Mouse (Mus musculus): ENCODE results near the gene Tas1r3. TPM values are rescaled to one million over a fixed set of nuclear protein-coding genes. Genes with fewer than 3 reads are reported as not detected.
A peak's percentile ranks its signal among the peaks of the same experiment; 100 is the strongest.

The Tas1r3 gene
- total RNA-seq, 1 experiment = 0.40 TPM

DNA sequence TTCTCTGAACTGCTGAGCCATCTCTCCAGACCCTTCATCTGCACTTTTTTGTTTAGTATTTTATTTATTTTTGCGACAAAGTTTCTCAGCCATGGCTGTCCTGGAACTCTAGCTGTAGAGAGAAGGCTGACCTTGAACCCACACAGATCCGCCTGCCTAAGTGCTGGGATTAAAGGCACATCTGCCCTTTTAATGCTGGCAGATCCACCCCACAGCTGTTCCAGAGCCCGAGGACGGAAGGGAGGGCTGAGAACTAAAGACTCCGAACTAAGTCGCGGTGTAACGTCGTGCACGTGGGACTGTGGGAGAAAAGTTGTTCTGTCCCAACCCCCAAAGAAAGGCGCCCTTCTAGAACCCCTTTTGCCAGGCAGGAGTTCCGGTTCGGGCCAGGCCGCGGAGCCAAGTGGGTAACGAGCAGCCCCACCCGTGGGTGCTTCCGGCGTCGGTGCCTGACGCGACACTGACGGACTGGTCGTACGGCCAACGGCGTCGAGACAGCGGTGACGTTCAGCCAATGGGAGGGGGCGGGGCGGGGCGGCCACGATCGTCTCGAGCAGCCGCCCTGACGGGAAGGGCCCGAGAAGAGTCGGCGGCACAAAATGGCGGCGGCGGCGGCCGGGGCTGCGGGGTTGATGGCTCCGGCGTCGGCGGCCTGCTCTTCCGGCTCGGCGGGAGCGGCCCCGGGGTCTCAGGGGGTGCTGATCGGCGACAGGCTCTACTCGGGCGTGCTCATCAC is 51.1 kb downstream of the Tas1r3 start, which contains the start of gene Ccnl2:
TSS of gene Ccnl2 (plus strand) at position 561 of the 736 bp plus-strand sequence.
- peak; percentile 91 for DNase-seq (ENCODE audit: low read depth, low spot score)
- Histone ChIP-seq H3K4me3 (ENCODE audit: insufficient read depth in 1 of 2, low read depth in 1 of 2, low read length in 2 of 2, poor library complexity in 1 of 2, severe bottlenecking in 1 of 2) (peak within 1 kb of the TSS; percentile 96 to 97), H3K27ac (ENCODE audit: insufficient read depth, low read depth, low read length, poor library complexity, severe bottlenecking) (peak within 1 kb of the TSS; percentile 93), H3K9ac (ENCODE audit: insufficient read depth, low read depth, low read length, poor library complexity, severe bottlenecking) (peak within 1 kb of the TSS; percentile 99), H3K9me3 (ENCODE audit: control insufficient read depth, insufficient read depth, low read depth, low read length) (no peaks in the 10 kb centered on the region), H3K4me1 (ENCODE audit: control insufficient read depth in 2 of 2, insufficient read depth in 2 of 2, low read length in 2 of 2, poor library complexity in 1 of 2) (peaks cover 0 to 2% of the 10 kb centered on the region in 2 experiments; a peak in 2 of 4 replicates), H3K36me3 (ENCODE audit: control insufficient read depth, insufficient read depth, low read length, poor library complexity, severe bottlenecking) (peaks cover 27% of the 10 kb centered on the region)
- peak; percentile 84 for TF ChIP-seq CHD2 (IDR thresholded peaks at IDR 0.05; ENCODE audit: low read depth, low read length)
- no peak for TF ChIP-seq ZNF384 (IDR thresholded peaks at IDR 0.05; ENCODE audit: low read depth, low read length)
- TF ChIP-seq HCFC1 (IDR thresholded peaks at IDR 0.05; ENCODE audit: borderline replicate concordance, insufficient read depth, low read length) = 0 out of 2 replicates have a peak, but pooled peaks have one; percentile 30
- in situ Hi-C loops (cut with MboI; ENCODE audit: low sequenced_read_pairs in 2 of 2, unreplicated experiment in 2 of 2) = no loop called here

Other genes with a start within 250 kb of the Tas1r3 start
- 45.7 and 50.1 TPM in 2 replicates for gene Cdk11b, start 238.5 kb downstream of the Tas1r3 start, total RNA-seq (2012; rRNA removed)
- gene Gm10563, start 218.0 kb downstream of the Tas1r3 start, total RNA-seq (2012; rRNA removed) = not detected in 2 replicates
- 12.1 and 19.0 TPM in 2 replicates for gene Mmp23, start 210.0 kb downstream of the Tas1r3 start, total RNA-seq (2012; rRNA removed)
- 55.3 and 100 TPM in 2 replicates for gene Mib2, start 194.2 kb downstream of the Tas1r3 start, total RNA-seq (2012; rRNA removed)
- 10.0 and 22.1 TPM in 2 replicates for gene Fndc10, start 169.0 kb downstream of the Tas1r3 start, total RNA-seq (2012; rRNA removed)
- gene Ssu72, start 158.6 kb downstream of the Tas1r3 start, total RNA-seq (2012; rRNA removed) = 125 and 129 TPM in 2 replicates
- gene Tmem240, start 128.6 kb downstream of the Tas1r3 start, total RNA-seq (2012; rRNA removed) = 0.22 and 0.58 TPM in 2 replicates
- 169 and 267 TPM in 2 replicates for gene Atad3a, start 102.3 kb downstream of the Tas1r3 start, total RNA-seq (2012; rRNA removed)
- 4.6 and 10.6 TPM in 2 replicates for gene Vwa1, start 88.7 kb downstream of the Tas1r3 start, total RNA-seq (2012; rRNA removed)
- gene Tmem88b, start 77.5 kb downstream of the Tas1r3 start, total RNA-seq (2012; rRNA removed) = 0.09 and 0.11 TPM in 2 replicates
- 0.49 and 0.74 TPM in 2 replicates for gene Ankrd65, start 72.9 kb downstream of the Tas1r3 start, total RNA-seq (2012; rRNA removed)
- 114 and 157 TPM in 2 replicates for gene Mrpl20, start 60.5 kb downstream of the Tas1r3 start, total RNA-seq (2012; rRNA removed)
- 103 and 171 TPM in 2 replicates for gene Ccnl2, start 50.9 kb downstream of the Tas1r3 start, total RNA-seq (2012; rRNA removed)
- gene Aurkaip1, start 32.1 kb downstream of the Tas1r3 start, total RNA-seq (2012; rRNA removed) = 156 and 162 TPM in 2 replicates
- gene Mxra8, start 23.7 kb downstream of the Tas1r3 start, total RNA-seq (2012; rRNA removed) = 14.2 and 14.4 TPM in 2 replicates
- 49.8 and 88.0 TPM in 2 replicates for gene Dvl1, start 16.0 kb downstream of the Tas1r3 start, total RNA-seq (2012; rRNA removed)
- gene Cptp, start 6.1 kb upstream of the Tas1r3 start, total RNA-seq (2012; rRNA removed) = 9.7 and 10.1 TPM in 2 replicates
- gene Ints11, start 6.2 kb upstream of the Tas1r3 start, total RNA-seq (2012; rRNA removed) = 106 and 119 TPM in 2 replicates
- 62.2 and 104 TPM in 2 replicates for gene Pusl1, start 28.4 kb upstream of the Tas1r3 start, total RNA-seq (2012; rRNA removed)
- gene Acap3, start 28.5 kb upstream of the Tas1r3 start, total RNA-seq (2012; rRNA removed) = 17.1 and 32.0 TPM in 2 replicates
- 57.9 and 74.1 TPM in 2 replicates for gene Ube2j2, start 80.5 kb upstream of the Tas1r3 start, total RNA-seq (2012; rRNA removed)
- gene C1qtnf12, start 99.0 kb upstream of the Tas1r3 start, total RNA-seq (2012; rRNA removed) = 6.4 and 10.3 TPM in 2 replicates
- 11.9 and 20.6 TPM in 2 replicates for gene B3galt6, start 129.3 kb upstream of the Tas1r3 start, total RNA-seq (2012; rRNA removed)
- gene Sdf4, start 129.5 kb upstream of the Tas1r3 start, total RNA-seq (2012; rRNA removed) = 176 and 257 TPM in 2 replicates
- gene Tnfrsf4, start 150.5 kb upstream of the Tas1r3 start, total RNA-seq (2012; rRNA removed) = 2.4 and 2.6 TPM in 2 replicates
- 0.62 and 1.1 TPM in 2 replicates for gene Tnfrsf18, start 162.8 kb upstream of the Tas1r3 start, total RNA-seq (2012; rRNA removed)
- 0.22 and 0.37 TPM in 2 replicates for gene Ttll10, start 196.1 kb upstream of the Tas1r3 start, total RNA-seq (2012; rRNA removed)
- gene 9430015G10Rik, start 246.6 kb upstream of the Tas1r3 start, total RNA-seq (2012; rRNA removed) = 83.4 and 131 TPM in 2 replicates

All from ES-E14 (cell line).